Mouse (Mus musculus): ENCODE measurements at regions not wholly inside any gene's neighbourhood (a gene's known extent, or its start where the extent isn't known, plus 50 kb on each side); places are given as distances from the start of the nearest gene placed in this dataset.

GRCm38 (mm10) chr11:38060105-38060504 lies 824.3 kb upstream of the Tenm2 start:
- intact Hi-C loops (cut with DNase I), result no loop called here
- no peak for DNase-seq (ENCODE audit: low spot score in 2 of 2)

- DNase-seq (ENCODE audit: low spot score in 2 of 2), result no peak
- intact Hi-C loops (cut with DNase I), result no loop called here
These were observed 823.1 kb upstream of the Tenm2 start for GRCm38 (mm10) chr11:38058896-38059295.

- no peak for DNase-seq (ENCODE audit: low spot score in 2 of 2)
- intact Hi-C loops (cut with DNase I), result no loop called here
These were observed 800.8 kb upstream of the Tenm2 start for GRCm38 (mm10) chr11:38036582-38036981.

GRCm38 (mm10) chr11:38034526-38035286 lies 798.9 kb upstream of the Tenm2 start:
- intact Hi-C loops (cut with DNase I), result no loop called here
- DNase-seq (ENCODE audit: low spot score in 2 of 2), result no peak

- intact Hi-C loops (cut with DNase I), result no loop called here
- no peak for DNase-seq (ENCODE audit: low spot score in 2 of 2)
These were observed 785.9 kb upstream of the Tenm2 start for GRCm38 (mm10) chr11:38021704-38022103.

GRCm38 (mm10) chr11:37978131-37978530 lies 742.4 kb upstream of the Tenm2 start:
- intact Hi-C loops (cut with DNase I), result no loop called here
- no peak for DNase-seq (ENCODE audit: low spot score in 2 of 2)

GRCm38 (mm10) chr11:37936439-37937134 lies 700.8 kb upstream of the Tenm2 start:
- intact Hi-C loops (cut with DNase I), result no loop called here

GRCm38 (mm10) chr11:37913161-37913560 lies 677.4 kb upstream of the Tenm2 start:
- DNase-seq (ENCODE audit: low spot score in 2 of 2), result no peak
- intact Hi-C loops (cut with DNase I), result no loop called here

More at GRCm38 (mm10) chr11:37936439-37937134, 700.8 kb upstream of the Tenm2 start:
- DNase-seq (ENCODE audit: low spot score in 2 of 2), result no peak

- DNase-seq (ENCODE audit: low spot score in 2 of 2), result no peak
- intact Hi-C loops (cut with DNase I), result no loop called here
These were observed 669.2 kb upstream of the Tenm2 start for GRCm38 (mm10) chr11:37904991-37905390.

- intact Hi-C loops (cut with DNase I), result no loop called here
- DNase-seq (ENCODE audit: low spot score in 2 of 2), result no peak
These were observed 661.9 kb upstream of the Tenm2 start for GRCm38 (mm10) chr11:37897713-37898112.

- intact Hi-C loops (cut with DNase I), result no loop called here
These were observed 647.0 kb upstream of the Tenm2 start for GRCm38 (mm10) chr11:37882717-37883116.

GRCm38 (mm10) chr11:37837301-37837700 lies 601.5 kb upstream of the Tenm2 start:
- intact Hi-C loops (cut with DNase I), result no loop called here
- no peak for DNase-seq (ENCODE audit: low spot score in 2 of 2)

More at GRCm38 (mm10) chr11:37882717-37883116, 647.0 kb upstream of the Tenm2 start:
- DNase-seq (ENCODE audit: low spot score in 2 of 2), result no peak

- DNase-seq (ENCODE audit: low spot score in 2 of 2), result no peak
- intact Hi-C loops (cut with DNase I), result no loop called here
These were observed 595.2 kb upstream of the Tenm2 start for GRCm38 (mm10) chr11:37830975-37831374.

- no peak for DNase-seq (ENCODE audit: low spot score in 2 of 2)
- intact Hi-C loops (cut with DNase I), result no loop called here
These were observed 571.0 kb upstream of the Tenm2 start for GRCm38 (mm10) chr11:37806761-37807160.

GRCm38 (mm10) chr11:37798783-37799318 lies 563.1 kb upstream of the Tenm2 start:
- DNase-seq (ENCODE audit: low spot score in 2 of 2), result no peak
- intact Hi-C loops (cut with DNase I), result no loop called here

GRCm38 (mm10) chr11:37772481-37773089 lies 536.8 kb upstream of the Tenm2 start:
- intact Hi-C loops (cut with DNase I), result no loop called here
- DNase-seq (ENCODE audit: low spot score in 2 of 2), result no peak

GRCm38 (mm10) chr11:37770881-37771280 lies 535.1 kb upstream of the Tenm2 start:
- intact Hi-C loops (cut with DNase I), result no loop called here
- DNase-seq (ENCODE audit: low spot score in 2 of 2), result no peak

- no peak for DNase-seq (ENCODE audit: low spot score in 2 of 2)
- intact Hi-C loops (cut with DNase I), result no loop called here
These were observed 532.4 kb upstream of the Tenm2 start for GRCm38 (mm10) chr11:37768121-37768520.

GRCm38 (mm10) chr11:37735992-37736391 lies 500.2 kb upstream of the Tenm2 start:
- DNase-seq (ENCODE audit: low spot score in 2 of 2), result no peak
- intact Hi-C loops (cut with DNase I), result no loop called here

GRCm38 (mm10) chr11:37735501-37735900 lies 499.7 kb upstream of the Tenm2 start:
- no peak for DNase-seq (ENCODE audit: low spot score in 2 of 2)
- intact Hi-C loops (cut with DNase I), result no loop called here

Measured in left cerebral cortex, postnatal 36 days (tissue).